Mouse (Mus musculus) cerebellum, adult 2 months (tissue): Measurements from ENCODE around the gene Clec4d. TPM values are rescaled to one million over a fixed set of nuclear protein-coding genes. Genes with fewer than 3 reads are reported as not detected.

Experiments used
- DNase-seq, 2 experiments: peaks; one replicate each; pipeline ENCODE4 v3.0.0; 2021
- H3K27ac ChIP-seq: fragments of 200-500 bp; 2 replicates; pipeline ENCODE4 v1.5.1; 2012; ENCODE audit warnings: low read length, control low read depth, inconsistent platforms; ENCODE audit not compliant: insufficient read depth
- H3K27me3 ChIP-seq: fragments of 200-500 bp; 2 replicates; pipeline ENCODE4 v1.6.1; 2012; ENCODE audit warnings: inconsistent platforms, mild to moderate bottlenecking, low read length, moderate library complexity; ENCODE audit not compliant: control insufficient read depth, insufficient read depth
- H3K4me1 ChIP-seq: fragments of 200-500 bp; 2 replicates; pipeline ENCODE4 v1.6.1; 2011; ENCODE audit warnings: low read length; ENCODE audit not compliant: control insufficient read depth, insufficient read depth
- H3K4me3 ChIP-seq: fragments of 200-500 bp; replicated peaks from 2 replicates; pipeline ENCODE3; 2011; ENCODE audit warnings: mild to moderate bottlenecking, low read depth, low read length, control low read depth; ENCODE audit not compliant: insufficient read depth
- CTCF ChIP-seq: fragments of 200-500 bp; IDR thresholded peaks from 2 replicates; pipeline ENCODE4 v1.5.1; 2011; ENCODE audit warnings: low read depth, mild to moderate bottlenecking, control low read depth, low read length, moderate library complexity, borderline replicate concordance; ENCODE audit not compliant: insufficient read depth
- POLR2A ChIP-seq: fragments of 200-500 bp; IDR thresholded peaks from 2 replicates; pipeline ENCODE4 v1.6.1; 2011; ENCODE audit warnings: low read length, control low read depth, borderline replicate concordance; ENCODE audit not compliant: insufficient read depth
- WGBS: fragments of 180-500 bp; shearing (Covaris S2); methylation state at CpG from one replicate; pipeline ENCODE4 v1.1.7; 2018; 5-methylcytosine and 5-hydroxymethylcytosine counted together
- polyA plus RNA-seq: library from polyadenylated mRNA; depleted of rRNA; stranded (reverse); fragments of >200 nt; gene quantifications from 2 replicates; pipeline ENCODE4 v1.2.3, GENCODE M21; 2012

The Clec4d gene
- polyA plus RNA-seq, 1 experiment, result 0.08 TPM

- no peak overlapping the region for H3K27ac ChIP-seq
- no peaks in the 10 kb centered on the region for H3K4me1 ChIP-seq
- no peak for DNase-seq
- H3K4me3 ChIP-seq, result no peak overlapping the region
- 73% methylated on average over 3 of the region's 3 CpGs for WGBS
- TF ChIP-seq CTCF (no peak), POLR2A (no peak)
- no peaks in the 10 kb centered on the region for H3K27me3 ChIP-seq
Observed at GRCm38 (mm10) chr6:123258946-123259345, 3.0 kb upstream of the Clec4d start.

DNA sequence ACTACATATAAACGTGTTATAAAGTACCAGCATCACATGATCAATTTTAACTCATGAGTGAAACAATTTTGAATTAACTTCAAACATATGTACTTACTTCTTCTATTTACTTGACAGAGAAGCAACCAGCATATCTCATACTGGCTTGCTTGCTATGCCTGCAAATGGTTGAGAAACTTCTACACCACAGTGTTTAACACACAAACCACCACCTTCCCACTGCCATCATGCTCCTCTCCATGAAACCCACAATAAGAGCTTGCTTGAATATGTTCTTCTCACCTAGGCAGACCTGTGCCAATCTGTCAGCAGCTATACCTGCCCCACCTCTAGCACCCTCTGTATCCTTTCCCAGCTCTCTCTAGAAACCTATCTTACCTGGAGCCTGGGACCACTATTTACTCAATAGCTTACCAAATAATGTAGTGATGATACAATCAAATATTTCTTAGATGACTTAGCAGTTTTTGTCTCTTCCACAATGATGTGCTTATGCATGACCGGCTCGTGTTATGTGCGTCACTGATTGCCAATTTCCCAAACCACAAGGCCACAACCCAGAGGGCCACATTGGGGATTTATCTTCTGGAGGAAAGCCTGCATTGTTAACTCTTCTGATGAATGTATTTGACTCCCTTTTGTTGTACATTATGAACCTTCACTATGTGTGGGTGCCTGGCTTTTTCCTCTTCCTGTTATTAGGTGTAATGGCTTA lies 1.9 kb upstream of the Clec4d start:
- no peaks in the 10 kb centered on the region for H3K4me1 ChIP-seq
- no peaks in the 10 kb centered on the region for H3K27me3 ChIP-seq
- 60% methylated on average over 4 of the region's 4 CpGs for WGBS
- no peak overlapping the region for H3K4me3 ChIP-seq
- H3K27ac ChIP-seq, result no peak overlapping the region
- TF ChIP-seq POLR2A, result no peak
- TF ChIP-seq CTCF, result no peak
- no peak for DNase-seq

DNA sequence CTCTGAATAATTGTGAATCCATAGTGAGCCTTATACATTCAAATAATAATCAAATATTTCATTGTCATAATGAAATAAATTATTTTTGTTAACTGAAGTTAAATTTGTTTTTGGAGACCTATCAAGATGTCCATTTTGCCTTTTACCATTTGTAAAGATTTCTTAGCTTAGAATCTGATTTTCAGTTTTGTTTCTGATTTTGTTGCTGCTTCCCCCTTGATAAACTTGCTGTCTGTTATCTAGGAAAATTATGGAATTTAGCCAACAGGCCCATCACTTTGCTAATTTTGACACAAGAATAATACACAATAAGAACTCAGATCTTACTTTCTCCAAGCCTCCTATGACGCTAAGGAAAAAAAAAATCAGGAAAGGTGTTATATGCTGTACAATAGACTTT lies 1.0 kb upstream of the Clec4d start:
- 80% methylated on average over 1 of the region's 1 CpGs for WGBS

GRCm38 (mm10) chr6:123264194-123264593 lies 2.3 kb downstream of the Clec4d start:
- Histone ChIP-seq H3K4me1 (no peaks in the 10 kb centered on the region), H3K4me3 (no peak overlapping the region), H3K27me3 (no peaks in the 10 kb centered on the region), H3K27ac (no peak overlapping the region)
- TF ChIP-seq POLR2A, result no peak
- no peak for TF ChIP-seq CTCF
- 85% methylated on average over 3 of the region's 3 CpGs for WGBS
- no peak for DNase-seq

More for the DNA sequence above, 1.0 kb upstream of the Clec4d start:
- Histone ChIP-seq H3K4me3 (no peak overlapping the region), H3K4me1 (no peaks in the 10 kb centered on the region), H3K27ac (no peak overlapping the region), H3K27me3 (no peaks in the 10 kb centered on the region)
- TF ChIP-seq POLR2A (no peak), CTCF (no peak)
- no peak for DNase-seq

DNA sequence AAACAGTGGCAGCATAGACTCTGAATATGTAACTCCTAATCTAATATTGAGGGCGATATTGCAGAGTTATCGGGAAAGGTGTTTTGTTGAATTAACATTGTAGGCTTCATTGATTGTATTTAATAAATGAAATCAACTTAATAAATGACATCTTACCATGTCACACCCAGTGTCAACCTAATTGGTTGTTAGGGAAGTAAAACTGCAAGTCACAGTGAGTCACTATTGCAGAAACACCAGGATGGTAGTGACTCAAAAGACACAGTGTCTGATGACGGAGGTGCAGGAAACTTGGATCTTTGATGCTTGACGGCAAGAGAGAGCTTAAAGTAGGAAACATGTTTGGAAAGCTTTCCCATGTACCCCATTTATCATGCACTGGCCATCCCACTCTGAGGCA lies 3.9 kb downstream of the Clec4d start:
- TF ChIP-seq POLR2A (no peak), CTCF (no peak)
- no peak for DNase-seq
- no peaks in the 10 kb centered on the region for H3K4me1 ChIP-seq
- H3K27ac ChIP-seq, result no peak overlapping the region
- WGBS, result 89% methylated on average over 4 of the region's 4 CpGs
- no peak overlapping the region for H3K4me3 ChIP-seq
- H3K27me3 ChIP-seq, result no peaks in the 10 kb centered on the region

GRCm38 (mm10) chr6:123266945-123267344 lies 5.0 kb downstream of the Clec4d start:
- Histone ChIP-seq H3K27ac (no peak overlapping the region), H3K4me3 (no peak overlapping the region), H3K4me1 (no peaks in the 10 kb centered on the region), H3K27me3 (no peaks in the 10 kb centered on the region)
- DNase-seq, result no peak
- 83% methylated on average over 5 of the region's 5 CpGs for WGBS
- TF ChIP-seq CTCF (no peak), POLR2A (no peak)

DNA sequence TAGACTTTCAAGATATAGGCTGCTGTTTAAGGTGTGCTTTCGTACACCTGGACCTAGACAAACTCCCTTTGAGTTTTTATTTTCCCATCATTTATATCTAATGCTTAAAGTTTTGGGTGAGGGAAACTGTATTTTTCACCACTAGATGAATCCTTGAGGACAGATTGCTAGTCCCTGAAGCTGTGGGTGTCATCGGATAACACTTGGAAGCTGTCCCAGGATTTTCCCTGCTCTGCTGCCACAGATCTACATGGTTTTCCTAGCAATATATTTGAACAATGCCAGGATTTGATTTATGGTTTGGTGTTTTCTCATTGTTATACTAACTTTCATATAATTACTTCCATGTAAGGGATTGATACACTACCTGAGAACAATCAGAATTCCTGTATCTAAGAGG lies 17.5 kb downstream of the Clec4d start:
- DNase-seq, result no peak
- Histone ChIP-seq H3K27me3 (no peaks in the 10 kb centered on the region), H3K4me1 (no peaks in the 10 kb centered on the region), H3K4me3 (no peak overlapping the region), H3K27ac (no peak overlapping the region)
- WGBS, result 76% methylated on average over 2 of the region's 2 CpGs
- TF ChIP-seq CTCF (no peak), POLR2A (no peak)

- H3K27ac ChIP-seq, result no peak overlapping the region
- no peak overlapping the region for H3K4me3 ChIP-seq
- no peak for TF ChIP-seq POLR2A
- no peak for TF ChIP-seq CTCF
- H3K27me3 ChIP-seq, result no peaks in the 10 kb centered on the region
- 88% methylated on average over 2 of the region's 2 CpGs for WGBS
- H3K4me1 ChIP-seq, result no peaks in the 10 kb centered on the region
- no peak for DNase-seq
Observed at GRCm38 (mm10) chr6:123286311-123286710, 24.4 kb downstream of the Clec4d start.
